Mouse (Mus musculus) liver, postnatal 0 days (tissue): ENCODE measurements around the gene Klrb1f.

Experiments used
- CTCF ChIP-seq: sonication (generic); IDR thresholded peaks from 2 replicates; pipeline ENCODE4 v1.5.1; 2016; ENCODE audit warnings: antibody characterized with exemption, low read depth
- EP300 ChIP-seq: IDR thresholded peaks from 2 replicates; pipeline ENCODE4 v1.6.1; 2016; ENCODE audit warnings: antibody characterized with exemption, low read depth, mild to moderate bottlenecking

DNA sequence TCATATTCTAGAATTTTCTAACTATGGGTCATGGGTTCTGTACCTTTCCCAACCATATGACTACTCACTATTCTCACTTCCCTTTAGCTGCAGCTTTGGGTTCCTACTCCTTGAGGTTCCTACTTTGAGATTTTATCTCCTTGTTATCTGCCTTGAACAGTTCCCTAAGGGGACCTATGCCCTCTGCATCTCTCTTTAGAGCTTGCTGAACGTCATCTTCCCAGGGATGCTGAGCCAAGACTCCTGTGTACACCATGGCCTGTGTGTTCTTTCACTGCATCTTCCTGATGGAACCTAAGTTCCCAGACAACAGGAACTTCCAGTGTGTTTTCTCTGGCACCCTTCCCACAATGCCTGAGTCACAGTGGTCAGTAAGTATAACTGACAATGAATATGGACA, 52.2 kb downstream of the Klrb1f start:
- TF ChIP-seq CTCF, result no peak
- no peak for TF ChIP-seq EP300
